Mouse (Mus musculus): ENCODE results near the gene Syngr3. TPM values are rescaled to one million over a fixed set of nuclear protein-coding genes. Genes with fewer than 3 reads are reported as not detected.
"Not testable (repeated sequence)": the region's sequence is repeated elsewhere in the genome, so short reads cannot be mapped to it uniquely, and the experiment has no call there.

Gene Syngr3
- polyA plus RNA-seq, 1 experiment from 2014 or later, result 7.0 TPM

- Histone ChIP-seq H3K27me3 (replicated peaks) (no peaks in the 10 kb centered on the region), H3K27ac (no peak within 1 kb of the TSS), H3K4me3 (replicated peaks) (no peak within 1 kb of the TSS), H3K36me3 (no peaks in the 10 kb centered on the region; the same call in 1 of the 2 replicates), H3K4me1 (replicated peaks) (peaks cover 10% of the 10 kb centered on the region), H3K9me3 (no peaks in the 10 kb centered on the region), H3K4me2 (replicated peaks) (no peak within 1 kb of the TSS), H3K9ac (no peak within 1 kb of the TSS)
- no peak for ATAC-seq
- WGBS, result 64% methylated on average over 2 of the region's 2 CpGs
Observed at GRCm38 (mm10) chr17:24727618-24728017, 37.9 kb upstream of the Syngr3 start, which contains the start of gene Rpl3l. Rpl3l (plus strand) TSS chr17:24727820.

- Histone ChIP-seq H3K4me3 (replicated peaks) (no peak overlapping the region), H3K36me3 (peaks cover 14% of the 10 kb centered on the region), H3K9me3 (no peaks in the 10 kb centered on the region), H3K9ac (no peak overlapping the region), H3K4me1 (replicated peaks) (peaks cover 23% of the 10 kb centered on the region), H3K27ac (no peak overlapping the region), H3K4me2 (replicated peaks) (no peak overlapping the region), H3K27me3 (replicated peaks) (no peaks in the 10 kb centered on the region)
- ATAC-seq, result no peak
- 74% methylated on average over 3 of the region's 3 CpGs for WGBS
Observed at GRCm38 (mm10) chr17:24725637-24726390, 36.1 kb upstream of the Syngr3 start.

GRCm38 (mm10) chr17:24724184-24724583 is 34.4 kb upstream of the Syngr3 start, which contains the start of gene Ndufb10:
Ndufb10 (minus strand) TSS chr17:24724478.
- WGBS, result under 1% methylated on average over 30 of the region's 30 CpGs
- peak within 1 kb of the TSS; percentile 61 for H3K4me3 ChIP-seq (replicated peaks)
- ATAC-seq, result peak; percentile 79

GRCm38 (mm10) chr17:24723881-24724180 is 34.1 kb upstream of the Syngr3 start:
- Histone ChIP-seq H3K27me3 (replicated peaks) (no peaks in the 10 kb centered on the region), H3K27ac (peak overlapping the region; percentile 72), H3K36me3 (peaks cover 14% of the 10 kb centered on the region), H3K4me2 (replicated peaks) (peak overlapping the region; percentile 71), H3K4me3 (replicated peaks) (peak overlapping the region; percentile 61), H3K9ac (peak overlapping the region; percentile 80), H3K4me1 (replicated peaks) (peaks cover 23% of the 10 kb centered on the region), H3K9me3 (no peaks in the 10 kb centered on the region)
- ATAC-seq, result peak; percentile 24
- under 1% methylated on average over 15 of the region's 15 CpGs for WGBS

More at GRCm38 (mm10) chr17:24724184-24724583, 34.4 kb upstream of the Syngr3 start, which contains the start of gene Ndufb10:
- no peaks in the 10 kb centered on the region for H3K9me3 ChIP-seq
- H3K27me3 ChIP-seq (replicated peaks), result no peaks in the 10 kb centered on the region
- H3K9ac ChIP-seq, result peak within 1 kb of the TSS; percentile 80
- peaks cover 23% of the 10 kb centered on the region for H3K4me1 ChIP-seq (replicated peaks)
- H3K27ac ChIP-seq, result peak within 1 kb of the TSS; percentile 72
- peaks cover 14% of the 10 kb centered on the region for H3K36me3 ChIP-seq
- H3K4me2 ChIP-seq (replicated peaks), result peak within 1 kb of the TSS; percentile 71

- ATAC-seq, result no peak
- H3K9ac ChIP-seq, result peak overlapping the region; percentile 80
- H3K9me3 ChIP-seq, result no peaks in the 10 kb centered on the region
- WGBS, result under 1% methylated on average over 12 of the region's 12 CpGs
- H3K4me2 ChIP-seq (replicated peaks), result peak overlapping the region; percentile 71
- H3K27ac ChIP-seq, result peak overlapping the region; percentile 72
- H3K27me3 ChIP-seq (replicated peaks), result no peaks in the 10 kb centered on the region
- H3K36me3 ChIP-seq, result peaks cover 14% of the 10 kb centered on the region
- H3K4me1 ChIP-seq (replicated peaks), result peaks cover 23% of the 10 kb centered on the region
- peak overlapping the region; percentile 61 for H3K4me3 ChIP-seq (replicated peaks)
Observed at GRCm38 (mm10) chr17:24723122-24723880, 33.5 kb upstream of the Syngr3 start.

GRCm38 (mm10) chr17:24722220-24722924 is 32.6 kb upstream of the Syngr3 start:
- H3K4me3 ChIP-seq (replicated peaks), result peak overlapping the region; percentile 24
- H3K27ac ChIP-seq, result 0 out of 2 replicates have a peak overlapping the region, but pooled peaks have one; percentile 72
- H3K9me3 ChIP-seq, result no peaks in the 10 kb centered on the region
- WGBS, result 29% methylated on average over 13 of the region's 13 CpGs
- no peak for ATAC-seq
- H3K27me3 ChIP-seq (replicated peaks), result no peaks in the 10 kb centered on the region
- H3K9ac ChIP-seq, result peak overlapping the region; percentile 32; the same call in 1 of the 2 replicates
- peaks cover 23% of the 10 kb centered on the region for H3K4me1 ChIP-seq (replicated peaks)
- H3K4me2 ChIP-seq (replicated peaks), result peak overlapping the region; percentile 71
- peaks cover 21% of the 10 kb centered on the region for H3K36me3 ChIP-seq

- H3K4me1 ChIP-seq (replicated peaks), result peaks cover 23% of the 10 kb centered on the region
- peak overlapping the region; percentile 20 for H3K27ac ChIP-seq
- not testable (repeated sequence) for H3K27me3 ChIP-seq (replicated peaks); ATAC-seq; H3K9me3 ChIP-seq
- 46% methylated on average over 7 of the region's 7 CpGs for WGBS
- H3K4me3 ChIP-seq (replicated peaks), result peak overlapping the region; percentile 72
- peak overlapping the region; percentile 71 for H3K4me2 ChIP-seq (replicated peaks)
- peak overlapping the region; percentile 52 for H3K9ac ChIP-seq
- peaks cover 21% of the 10 kb centered on the region for H3K36me3 ChIP-seq
Observed at GRCm38 (mm10) chr17:24721383-24721955, 31.7 kb upstream of the Syngr3 start.

GRCm38 (mm10) chr17:24720616-24721015 is 30.9 kb upstream of the Syngr3 start:
- Histone ChIP-seq H3K4me3 (replicated peaks) (peak overlapping the region; percentile 72), H3K4me1 (replicated peaks) (peaks cover 23% of the 10 kb centered on the region), H3K9ac (peak overlapping the region; percentile 79), H3K4me2 (replicated peaks) (peak overlapping the region; percentile 71), H3K36me3 (peaks cover 26% of the 10 kb centered on the region), H3K27ac (peak overlapping the region; percentile 83)
- ATAC-seq; H3K27me3 ChIP-seq (replicated peaks); H3K9me3 ChIP-seq: not testable (repeated sequence)
- WGBS, result under 1% methylated on average over 11 of the region's 11 CpGs

GRCm38 (mm10) chr17:24719494-24720222 is 29.9 kb upstream of the Syngr3 start:
- Histone ChIP-seq H3K4me2 (replicated peaks) (peak overlapping the region; percentile 71), H3K4me1 (replicated peaks) (peaks cover 23% of the 10 kb centered on the region), H3K9ac (peak overlapping the region; percentile 92), H3K27me3 (replicated peaks) (no peaks in the 10 kb centered on the region), H3K36me3 (peaks cover 26% of the 10 kb centered on the region), H3K27ac (peak overlapping the region; percentile 83), H3K9me3 (no peaks in the 10 kb centered on the region), H3K4me3 (replicated peaks) (peak overlapping the region; percentile 72)
- under 1% methylated on average over 61 of the region's 61 CpGs for WGBS
- peak; percentile 97 for ATAC-seq

- not testable (repeated sequence) for H3K9me3 ChIP-seq; ATAC-seq; H3K27me3 ChIP-seq (replicated peaks); H3K27ac ChIP-seq
- Histone ChIP-seq H3K9ac (peak overlapping the region; percentile 92), H3K4me2 (replicated peaks) (peak overlapping the region; percentile 55), H3K36me3 (peaks cover 26% of the 10 kb centered on the region), H3K4me1 (replicated peaks) (peaks cover 23% of the 10 kb centered on the region), H3K4me3 (replicated peaks) (peak overlapping the region; percentile 72)
- 61% methylated on average over 5 of the region's 5 CpGs for WGBS
Observed at GRCm38 (mm10) chr17:24718938-24719337, 29.2 kb upstream of the Syngr3 start.

- H3K9me3 ChIP-seq, result no peaks in the 10 kb centered on the region
- H3K36me3 ChIP-seq, result peaks cover 26% of the 10 kb centered on the region
- no peak for ATAC-seq
- no peak within 1 kb of the TSS for H3K27ac ChIP-seq
- H3K4me3 ChIP-seq (replicated peaks), result peak within 1 kb of the TSS; percentile 72
- no peaks in the 10 kb centered on the region for H3K27me3 ChIP-seq (replicated peaks)
- peak within 1 kb of the TSS; percentile 55 for H3K4me2 ChIP-seq (replicated peaks)
- peaks cover 16% of the 10 kb centered on the region for H3K4me1 ChIP-seq (replicated peaks)
- 80% methylated on average over 4 of the region's 4 CpGs for WGBS
- peak within 1 kb of the TSS; percentile 92 for H3K9ac ChIP-seq
Observed at GRCm38 (mm10) chr17:24717943-24718342, 28.2 kb upstream of the Syngr3 start, which contains the start of the genes Rnf151 and Rps2. Rnf151 (minus strand) TSS chr17:24718063. Rps2 (plus strand) TSS chr17:24718116.

All from intestine, embryonic 15.5 days (tissue).